Mouse (Mus musculus): Measurements from ENCODE around the gene Enc1. TPM values are rescaled to one million over a fixed set of nuclear protein-coding genes. Genes with fewer than 3 reads are reported as not detected.

Enc1 gene
- polyA plus RNA-seq, 1 experiment, result 8.5 TPM

DNA sequence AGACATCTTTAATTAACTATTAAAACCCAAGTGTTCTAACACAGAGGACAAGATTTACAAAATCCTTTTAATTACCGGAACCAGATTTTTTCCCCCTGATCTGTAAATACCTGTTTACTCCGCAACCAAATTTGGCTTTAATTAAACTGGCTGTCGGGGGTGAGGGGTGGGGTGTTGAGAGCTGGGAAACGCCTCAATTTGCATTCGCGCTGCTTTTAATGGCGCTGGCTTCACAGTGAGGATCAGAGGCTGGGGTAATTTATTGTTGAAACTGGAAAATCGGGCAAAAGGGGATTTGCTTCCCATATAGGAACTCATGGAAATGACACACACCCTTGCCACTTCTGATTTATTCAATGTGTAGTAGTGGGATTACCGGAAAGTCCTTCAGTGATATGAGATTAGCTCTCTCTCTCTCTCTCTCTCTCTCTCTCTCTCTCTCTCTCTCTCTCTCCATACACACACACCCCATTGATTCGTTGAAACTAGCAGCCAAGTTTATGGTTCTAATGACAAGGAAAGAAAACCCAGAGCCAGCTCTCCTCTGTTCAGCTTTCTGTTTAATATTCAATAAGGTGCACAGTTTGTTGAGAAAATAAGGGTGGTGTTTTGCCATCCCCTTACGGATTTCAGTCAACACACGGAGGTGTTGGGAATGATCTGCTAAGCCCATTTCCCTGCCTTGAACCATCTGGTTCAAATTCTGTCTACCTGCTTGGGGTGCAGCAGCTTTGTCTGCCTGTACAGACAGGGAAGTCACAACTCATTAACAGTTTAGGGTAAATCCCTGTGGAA lies 51.7 kb downstream of the Enc1 start:
- Histone ChIP-seq H3K36me3 (ENCODE audit: control insufficient read depth, insufficient read depth, low read length) (no peaks in the 10 kb centered on the region), H3K4me1 (ENCODE audit: control insufficient read depth, insufficient read depth, low read length) (peaks cover 2% of the 10 kb centered on the region), H3K27ac (ENCODE audit: control insufficient read depth, insufficient read depth, low read depth, low read length) (no peak overlapping the region), H3K27me3 (ENCODE audit: control insufficient read depth, insufficient read depth, low read length) (no peaks in the 10 kb centered on the region), H3K4me3 (ENCODE audit: control insufficient read depth, low read depth, low read length) (no peak overlapping the region)
- TF ChIP-seq CTCF (IDR thresholded peaks at IDR 0.05; ENCODE audit: control insufficient read depth, insufficient read depth, insufficient replicate concordance, low read depth, low read length) (no peak), POLR2A (IDR thresholded peaks at IDR 0.05; ENCODE audit: control insufficient read depth, low read depth, low read length) (no peak)

- H3K4me1 ChIP-seq (ENCODE audit: control insufficient read depth, insufficient read depth, low read length), result peaks cover 4% of the 10 kb centered on the region
- TF ChIP-seq POLR2A (IDR thresholded peaks at IDR 0.05; ENCODE audit: control insufficient read depth, low read depth, low read length) (no peak), CTCF (IDR thresholded peaks at IDR 0.05; ENCODE audit: control insufficient read depth, insufficient read depth, insufficient replicate concordance, low read depth, low read length) (no peak)
- H3K4me3 ChIP-seq (ENCODE audit: control insufficient read depth, low read depth, low read length), result no peak overlapping the region
- H3K27me3 ChIP-seq (ENCODE audit: control insufficient read depth, insufficient read depth, low read length), result no peaks in the 10 kb centered on the region
- H3K27ac ChIP-seq (ENCODE audit: control insufficient read depth, insufficient read depth, low read depth, low read length), result peak overlapping the region; percentile 30
- H3K36me3 ChIP-seq (ENCODE audit: control insufficient read depth, insufficient read depth, low read length), result no peaks in the 10 kb centered on the region
Measured at GRCm38 (mm10) chr13:97295101-97295852, 54.4 kb downstream of the Enc1 start.

DNA sequence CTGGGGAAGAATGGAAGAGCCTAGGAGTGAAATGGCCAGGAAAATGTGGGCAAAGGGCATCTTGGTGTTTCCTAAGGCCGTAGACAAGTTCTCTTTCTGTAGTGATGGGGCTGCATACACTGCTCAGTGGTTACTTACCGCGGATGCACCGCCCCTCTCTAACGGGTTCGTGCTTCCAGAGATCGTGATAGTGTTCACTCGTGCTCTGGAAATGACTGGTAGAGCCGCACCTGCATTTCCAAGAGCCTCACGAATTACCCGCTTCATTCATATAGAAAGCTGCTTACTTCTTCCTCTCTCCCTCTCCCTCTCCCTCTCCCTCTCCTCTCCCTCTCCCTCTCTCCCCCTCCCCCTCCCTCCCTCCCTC lies 54.9 kb downstream of the Enc1 start:
- no peaks in the 10 kb centered on the region for H3K36me3 ChIP-seq (ENCODE audit: control insufficient read depth, insufficient read depth, low read length)
- TF ChIP-seq POLR2A (IDR thresholded peaks at IDR 0.05; ENCODE audit: control insufficient read depth, low read depth, low read length) (no peak), CTCF (IDR thresholded peaks at IDR 0.05; ENCODE audit: control insufficient read depth, insufficient read depth, insufficient replicate concordance, low read depth, low read length) (no peak)
- peak overlapping the region; percentile 27 for H3K27ac ChIP-seq (ENCODE audit: control insufficient read depth, insufficient read depth, low read depth, low read length)
- H3K27me3 ChIP-seq (ENCODE audit: control insufficient read depth, insufficient read depth, low read length), result no peaks in the 10 kb centered on the region
- peaks cover 4% of the 10 kb centered on the region for H3K4me1 ChIP-seq (ENCODE audit: control insufficient read depth, insufficient read depth, low read length)
- no peak overlapping the region for H3K4me3 ChIP-seq (ENCODE audit: control insufficient read depth, low read depth, low read length)

DNA sequence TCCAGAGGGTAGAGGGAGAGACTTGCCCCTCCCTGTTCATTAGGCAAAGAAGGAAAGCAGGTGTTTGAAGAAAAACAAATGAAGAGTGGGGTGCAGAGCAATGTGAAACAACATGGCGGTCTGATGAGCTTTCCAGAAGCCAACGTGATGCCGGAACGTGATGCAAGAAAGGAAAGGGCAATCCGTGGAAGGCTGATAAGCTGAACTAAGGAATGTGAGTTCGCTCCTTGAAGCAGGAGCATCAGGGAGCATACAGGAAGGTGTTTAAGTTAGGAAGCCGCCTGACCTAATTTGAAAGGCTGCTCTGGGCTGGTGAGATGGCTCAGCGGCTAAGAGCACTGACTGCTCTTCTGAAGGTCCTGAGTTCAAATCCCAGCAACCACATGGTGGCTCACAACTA lies 55.4 kb downstream of the Enc1 start:
- H3K27ac ChIP-seq (ENCODE audit: control insufficient read depth, insufficient read depth, low read depth, low read length), result no peak overlapping the region
- TF ChIP-seq CTCF (IDR thresholded peaks at IDR 0.05; ENCODE audit: control insufficient read depth, insufficient read depth, insufficient replicate concordance, low read depth, low read length) (no peak), POLR2A (IDR thresholded peaks at IDR 0.05; ENCODE audit: control insufficient read depth, low read depth, low read length) (no peak)
- peaks cover 3% of the 10 kb centered on the region for H3K4me1 ChIP-seq (ENCODE audit: control insufficient read depth, insufficient read depth, low read length)
- H3K4me3 ChIP-seq (ENCODE audit: control insufficient read depth, low read depth, low read length), result no peak overlapping the region
- H3K36me3 ChIP-seq (ENCODE audit: control insufficient read depth, insufficient read depth, low read length), result no peaks in the 10 kb centered on the region
- H3K27me3 ChIP-seq (ENCODE audit: control insufficient read depth, insufficient read depth, low read length), result no peaks in the 10 kb centered on the region

GRCm38 (mm10) chr13:97296757-97297156 lies 55.9 kb downstream of the Enc1 start:
- no peaks in the 10 kb centered on the region for H3K36me3 ChIP-seq (ENCODE audit: control insufficient read depth, insufficient read depth, low read length)
- peak overlapping the region; percentile 12; the same call in 1 of the 2 replicates for H3K27ac ChIP-seq (ENCODE audit: control insufficient read depth, insufficient read depth, low read depth, low read length)
- peaks cover 2% of the 10 kb centered on the region for H3K4me1 ChIP-seq (ENCODE audit: control insufficient read depth, insufficient read depth, low read length)
- H3K4me3 ChIP-seq (ENCODE audit: control insufficient read depth, low read depth, low read length), result no peak overlapping the region
- TF ChIP-seq CTCF (IDR thresholded peaks at IDR 0.05; ENCODE audit: control insufficient read depth, insufficient read depth, insufficient replicate concordance, low read depth, low read length) (no peak), POLR2A (IDR thresholded peaks at IDR 0.05; ENCODE audit: control insufficient read depth, low read depth, low read length) (no peak)
- no peaks in the 10 kb centered on the region for H3K27me3 ChIP-seq (ENCODE audit: control insufficient read depth, insufficient read depth, low read length)

DNA sequence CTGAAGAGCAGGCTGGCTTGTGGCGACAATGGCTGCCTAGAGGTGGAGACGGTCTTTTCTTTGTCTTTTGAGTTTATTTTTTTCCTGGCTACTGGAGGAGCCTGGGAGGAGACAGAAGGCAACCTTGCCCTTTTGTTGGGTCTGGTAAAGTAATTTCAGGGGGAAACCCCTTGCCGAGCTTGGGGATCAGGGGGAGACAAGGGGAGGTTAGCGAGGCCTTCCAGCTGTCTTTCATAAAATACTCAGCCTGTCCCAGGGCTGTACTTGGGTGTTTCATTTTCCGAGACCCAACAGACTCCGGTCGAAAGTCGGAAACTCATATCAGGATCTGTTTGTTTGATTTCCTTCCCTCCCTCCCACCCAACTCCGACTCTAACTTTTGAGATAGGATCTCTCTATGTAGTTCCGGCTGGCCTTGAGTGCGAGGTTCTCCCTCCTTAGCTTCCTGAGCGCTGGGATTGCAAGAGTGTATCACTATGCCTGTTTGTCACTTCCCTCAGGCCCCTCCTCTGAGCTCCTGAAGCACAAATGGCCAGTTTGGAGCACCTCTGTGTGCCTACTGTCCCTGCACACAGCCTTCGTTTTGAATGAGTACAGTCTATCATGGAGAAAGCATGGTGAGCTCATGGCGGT lies 56.6 kb downstream of the Enc1 start:
- Histone ChIP-seq H3K36me3 (ENCODE audit: control insufficient read depth, insufficient read depth, low read length) (no peaks in the 10 kb centered on the region), H3K4me1 (ENCODE audit: control insufficient read depth, insufficient read depth, low read length) (peaks cover 2% of the 10 kb centered on the region), H3K4me3 (ENCODE audit: control insufficient read depth, low read depth, low read length) (no peak overlapping the region), H3K27ac (ENCODE audit: control insufficient read depth, insufficient read depth, low read depth, low read length) (peak overlapping the region; percentile 61), H3K27me3 (ENCODE audit: control insufficient read depth, insufficient read depth, low read length) (no peaks in the 10 kb centered on the region)
- TF ChIP-seq POLR2A (IDR thresholded peaks at IDR 0.05; ENCODE audit: control insufficient read depth, low read depth, low read length), result no peak

DNA sequence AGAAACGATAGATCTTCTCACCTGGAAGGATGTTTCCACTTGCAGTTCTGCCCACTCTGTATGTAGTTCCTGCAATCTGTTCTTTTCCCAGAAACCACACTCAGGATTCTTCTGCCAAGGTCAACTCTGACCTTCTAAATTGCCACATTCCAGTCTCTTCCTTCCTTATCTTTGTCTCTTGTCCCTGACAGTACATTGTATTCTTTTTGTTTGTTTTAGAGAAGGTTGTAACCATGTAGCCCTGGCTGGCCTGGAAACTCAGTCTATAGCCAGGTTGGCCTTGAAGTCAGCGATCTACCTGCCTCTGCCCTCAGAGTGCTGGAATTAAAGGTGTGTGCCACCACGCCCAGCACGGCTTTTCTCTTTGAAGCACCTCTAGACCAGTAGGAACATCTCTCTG lies 58.0 kb downstream of the Enc1 start:
- Histone ChIP-seq H3K36me3 (ENCODE audit: control insufficient read depth, insufficient read depth, low read length) (no peaks in the 10 kb centered on the region), H3K27ac (ENCODE audit: control insufficient read depth, insufficient read depth, low read depth, low read length) (no peak overlapping the region; the same call in 1 of the 2 replicates), H3K4me1 (ENCODE audit: control insufficient read depth, insufficient read depth, low read length) (peaks cover 2% of the 10 kb centered on the region), H3K4me3 (ENCODE audit: control insufficient read depth, low read depth, low read length) (no peak overlapping the region), H3K27me3 (ENCODE audit: control insufficient read depth, insufficient read depth, low read length) (no peaks in the 10 kb centered on the region)
- TF ChIP-seq CTCF (IDR thresholded peaks at IDR 0.05; ENCODE audit: control insufficient read depth, insufficient read depth, insufficient replicate concordance, low read depth, low read length) (no peak), POLR2A (IDR thresholded peaks at IDR 0.05; ENCODE audit: control insufficient read depth, low read depth, low read length) (no peak)

Measured in testis, adult 2 months (tissue).